Mouse (Mus musculus): ENCODE data around the gene Gimap4.

DNA sequence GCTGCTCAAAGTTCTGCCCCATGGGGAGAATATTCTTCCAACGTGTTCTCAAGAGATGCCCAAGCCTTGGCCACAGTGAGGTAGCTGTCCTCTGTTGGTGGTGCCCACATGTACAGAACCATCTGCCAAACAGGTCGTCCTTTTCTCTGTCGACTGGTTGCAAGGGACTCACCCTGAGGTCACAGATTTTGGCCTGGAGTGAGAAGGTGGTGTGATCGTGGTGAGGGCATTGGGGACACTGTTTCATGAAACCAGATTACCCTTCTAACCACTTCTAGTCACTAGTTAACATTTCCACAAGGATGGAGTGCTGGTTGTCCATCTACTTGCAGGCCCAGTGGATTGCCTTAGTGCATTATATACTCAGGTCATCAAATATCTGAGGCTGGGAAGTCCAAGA, 35.6 kb upstream of the Gimap4 start:
- TF ChIP-seq CTCF (conservative IDR thresholded peaks at IDR 0.05; ENCODE audit: low read length) (no peak), NANOG (IDR thresholded peaks at IDR 0.05; ENCODE audit: borderline replicate concordance, low read length) (no peak), POU5F1 (IDR thresholded peaks at IDR 0.05; ENCODE audit: borderline replicate concordance, low read length) (no peak)

All from E14TG2a.4 (cell line).